Mouse (Mus musculus): ENCODE data around the gene Pitx3. TPM values are rescaled to one million over a fixed set of nuclear protein-coding genes. Genes with fewer than 3 reads are reported as not detected.

The Pitx3 gene
- total RNA-seq, 2 experiments from 2014 or later: not detected

- intact Hi-C loops (cut with DNase I): loop anchor here (5.0 kb wide), 2 partner anchors 46 to 191 kb away; partner anchors contain the start of gene Elovl3
- DNase-seq (ENCODE audit: low spot score in 2 of 2): peak; percentile 62 to 67
Observed at GRCm38 (mm10) chr19:46086337-46086736, 61.8 kb downstream of the Pitx3 start.

Other genes with a start within 250 kb of the Pitx3 start
- 10 to 100 TPM; 19.7 to 19.8 TPM for gene Armh3, start 149.8 kb downstream of the Pitx3 start, total RNA-seq (2021)
- gene Hps6, start 144.8 kb downstream of the Pitx3 start, total RNA-seq (2021): 1 to 10 TPM; 5.7 TPM
- gene Pprc1, start 103.4 kb downstream of the Pitx3 start, total RNA-seq (2021): 10 to 100 TPM; 23.3 to 27.7 TPM
- 100 to 1,000 TPM; 104 to 105 TPM for gene Ldb1, start 103.1 kb downstream of the Pitx3 start, total RNA-seq (2021)
- 10 to 100 TPM; 40.1 to 41.8 TPM for gene Nolc1, start 72.5 kb downstream of the Pitx3 start, total RNA-seq (2021)
- not detected for gene Elovl3, start 16.4 kb downstream of the Pitx3 start, total RNA-seq (2021)
- gene Gbf1, start 4.2 kb upstream of the Pitx3 start, total RNA-seq (2021): 10 to 100 TPM; 87.4 to 98.2 TPM
- gene Nfkb2, start 156.0 kb upstream of the Pitx3 start, total RNA-seq (2021): 1 to 10 TPM; 2.4 to 3.0 TPM
- gene Psd, start 178.8 kb upstream of the Pitx3 start, total RNA-seq (2021): 100 to 1,000 TPM; 588 to 629 TPM
- gene Fbxl15, start 179.9 kb upstream of the Pitx3 start, total RNA-seq (2021): 10 to 100 TPM; 28.6 to 29.0 TPM
- gene Cuedc2, start 190.4 kb upstream of the Pitx3 start, total RNA-seq (2021): 100 to 1,000 TPM; 174 to 185 TPM
- 10 to 100 TPM; 24.1 to 28.1 TPM for gene Mfsd13a, start 192.8 kb upstream of the Pitx3 start, total RNA-seq (2021)
- 1 to 10 TPM in 1 of 2 experiments, under 1 TPM in 1; 0.94 to 1.2 TPM for gene 2310034G01Rik, start 202.0 kb upstream of the Pitx3 start, total RNA-seq (2021)
- 100 to 1,000 TPM; 187 to 190 TPM for gene Actr1a, start 247.4 kb upstream of the Pitx3 start, total RNA-seq (2021)
- 10 to 100 TPM; 16.8 to 21.0 TPM for gene Sufu, start 248.6 kb upstream of the Pitx3 start, total RNA-seq (2021)